Mouse (Mus musculus) liver, embryonic 13.5 days (tissue): ENCODE results near the gene Mast1. TPM values are rescaled to one million over a fixed set of nuclear protein-coding genes. Genes with fewer than 3 reads are reported as not detected.

Experiments
- ATAC-seq: fragments of 200-750 bp; cut with Nextera tagmentation; 2 replicates; pipeline ENCODE4 v1.8.0; 2017; ENCODE audit warnings: low read depth, mild to moderate bottlenecking, moderate number of reproducible peaks, moderate library complexity
- DNase-seq: peaks from one replicate; pipeline ENCODE4 v3.0.0; 2022
- H3K27ac ChIP-seq: fragments of 300-500 bp; sonication (generic); 2 replicates; pipeline ENCODE4 v1.5.1; 2015; ENCODE audit warnings: moderate library complexity, mild to moderate bottlenecking, inconsistent platforms
- H3K27me3 ChIP-seq: fragments of 300-500 bp; sonication (generic); 2 replicates; pipeline ENCODE4 v1.6.1; 2015; ENCODE audit warnings: mild to moderate bottlenecking, inconsistent platforms
- H3K36me3 ChIP-seq: fragments of 300-500 bp; sonication (generic); 2 replicates; pipeline ENCODE4 v1.6.1; 2015; ENCODE audit warnings: mild to moderate bottlenecking, inconsistent platforms
- H3K4me1 ChIP-seq: fragments of 300-500 bp; sonication (generic); replicated peaks from 2 replicates; pipeline ENCODE4 v1.6.1; 2015; ENCODE audit warnings: inconsistent platforms
- H3K4me2 ChIP-seq: fragments of 300-500 bp; sonication (generic); 2 replicates; pipeline ENCODE4 v1.6.1; 2015; ENCODE audit warnings: inconsistent platforms, mild to moderate bottlenecking, moderate library complexity
- H3K4me3 ChIP-seq: fragments of 300-500 bp; sonication (generic); replicated peaks from 2 replicates; pipeline ENCODE4 v1.5.1; 2015; ENCODE audit warnings: mild to moderate bottlenecking, inconsistent platforms
- H3K9ac ChIP-seq: fragments of 300-500 bp; sonication (generic); 2 replicates; pipeline ENCODE4 v1.6.1; 2015; ENCODE audit warnings: mild to moderate bottlenecking, inconsistent platforms
- H3K9me3 ChIP-seq: fragments of 300-500 bp; sonication (generic); replicated peaks from 2 replicates; pipeline ENCODE4 v1.6.1; 2016; ENCODE audit warnings: inconsistent platforms
- WGBS: fragments of 180-500 bp; shearing (Covaris S2); methylation state at CpG from one replicate; pipeline ENCODE4 v1.1.7; 2015; ENCODE audit not compliant: insufficient replicate concordance; 5-methylcytosine and 5-hydroxymethylcytosine counted together
- polyA plus RNA-seq: library from polyadenylated mRNA; unstranded; fragments of >200 nt; fragmentation: Nextera tagmentation; extraction: Ambion mirVana; gene quantifications from 2 replicates; pipeline ENCODE4 v1.2.1, GENCODE M21; 2015

The Mast1 gene
- polyA plus RNA-seq = 0.12 and 0.13 TPM in 2 replicates

DNA sequence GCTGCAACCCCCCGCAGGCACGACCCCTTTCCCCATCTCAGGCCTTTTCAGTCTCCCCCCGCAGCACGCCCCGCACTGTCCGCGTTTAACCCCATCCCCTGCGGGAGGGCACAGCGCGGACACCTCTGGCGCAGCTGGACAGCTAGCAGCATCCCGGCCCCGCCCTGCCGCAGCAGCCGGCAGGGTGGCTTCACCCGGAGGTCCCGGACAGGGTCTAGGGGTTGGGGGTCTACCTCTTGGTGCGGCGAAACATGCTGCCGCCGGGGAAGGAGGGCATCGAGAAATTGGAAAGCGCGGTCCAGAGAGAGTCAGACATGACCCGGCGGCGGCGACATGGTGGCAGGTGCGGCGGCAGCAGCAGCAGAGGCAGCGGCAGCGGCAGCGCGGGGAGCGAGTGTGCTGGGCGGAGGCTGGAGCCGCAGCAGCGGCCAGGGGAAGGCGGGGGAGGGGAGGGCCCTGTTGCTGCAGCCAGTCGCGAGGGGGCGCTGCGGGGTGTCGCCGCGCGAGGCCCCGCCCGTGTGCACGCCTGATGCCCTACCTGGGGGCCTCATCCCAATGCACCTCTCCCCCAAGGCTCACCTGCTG lies at the start of gene Mast1:
Mast1 (minus strand) TSS at position 398 of the 585 bp plus-strand sequence.
- ATAC-seq = peak; percentile 77
- Histone ChIP-seq H3K36me3 (no peaks in the 10 kb centered on the region), H3K4me1 (peaks cover 36% of the 10 kb centered on the region), H3K27ac (no peak within 1 kb of the TSS), H3K4me2 (peak within 1 kb of the TSS; percentile 72), H3K4me3 (peak within 1 kb of the TSS; percentile 53), H3K9me3 (no peaks in the 10 kb centered on the region), H3K9ac (peak within 1 kb of the TSS; percentile 47), H3K27me3 (peaks cover 97% of the 10 kb centered on the region)
- peak; percentile 49 for DNase-seq
- 2% methylated on average over 49 of the region's 50 CpGs for WGBS

DNA sequence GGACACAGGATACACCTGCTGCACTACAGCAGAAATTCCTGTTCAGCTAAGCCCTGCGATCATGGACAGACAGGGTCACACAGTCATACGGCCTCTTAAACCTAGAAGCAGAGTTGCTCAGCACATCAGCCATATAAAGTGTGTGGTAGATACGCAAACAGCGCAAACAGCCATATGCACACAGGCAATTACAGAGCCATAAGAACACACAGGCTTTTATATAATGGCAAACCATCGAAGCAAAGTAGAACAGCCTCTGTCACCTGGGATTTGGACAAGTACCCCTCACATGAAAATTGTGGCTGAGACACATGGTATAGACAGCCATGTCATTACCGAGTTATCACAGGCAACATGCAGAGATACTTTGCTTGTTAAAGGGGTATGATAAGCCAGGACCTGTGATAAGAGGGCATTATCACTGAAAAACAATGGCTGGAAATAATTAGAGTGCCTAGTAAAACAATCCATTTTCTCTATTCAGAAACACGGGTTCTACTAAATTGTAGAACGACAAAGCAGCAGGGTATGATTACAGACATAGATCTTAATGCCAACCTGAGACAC lies 49.3 kb upstream of the Mast1 start:
- WGBS = 24% methylated on average over 8 of the region's 8 CpGs
- Histone ChIP-seq H3K9ac (peak overlapping the region; percentile 80), H3K9me3 (no peaks in the 10 kb centered on the region), H3K4me1 (peaks cover 92% of the 10 kb centered on the region), H3K36me3 (no peaks in the 10 kb centered on the region), H3K4me2 (peak overlapping the region; percentile 100), H3K27me3 (no peaks in the 10 kb centered on the region), H3K4me3 (peak overlapping the region; percentile 67), H3K27ac (peak overlapping the region; percentile 82)
- no peak for ATAC-seq
- no peak for DNase-seq

DNA sequence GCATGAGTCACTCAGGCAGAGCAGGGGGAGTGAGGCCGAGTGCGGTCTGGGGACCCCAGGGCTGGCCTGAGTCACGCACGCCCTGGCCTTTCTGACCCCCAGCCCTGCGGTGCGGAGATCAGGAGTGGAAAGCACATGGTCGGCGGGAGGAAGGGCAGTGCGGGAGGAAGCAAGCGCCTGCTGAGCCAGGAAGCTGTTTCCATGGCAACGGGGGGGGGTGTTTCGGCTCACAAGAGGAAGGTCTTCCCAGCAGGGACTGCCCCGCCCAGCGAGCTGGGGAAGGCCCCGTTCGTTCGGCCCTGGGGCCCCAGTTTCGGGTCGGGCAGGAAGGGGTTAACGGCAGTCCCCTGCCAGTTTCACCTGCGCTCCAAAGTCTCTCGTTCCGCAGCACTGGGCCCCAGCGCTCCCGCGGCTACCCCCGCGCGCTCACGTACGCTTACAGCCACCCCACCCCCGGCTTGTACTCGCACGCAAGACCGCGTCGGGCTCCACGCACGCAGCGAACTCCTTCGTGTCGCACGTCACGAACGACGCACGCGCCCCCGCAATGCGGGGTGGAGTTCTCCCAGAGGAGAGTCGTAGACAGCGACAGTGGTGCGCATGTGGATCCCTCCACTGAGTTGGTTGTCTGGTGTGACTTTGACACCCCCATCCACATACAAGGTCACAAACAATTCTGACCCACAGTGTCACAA lies 48.7 kb upstream of the Mast1 start:
- H3K9ac ChIP-seq = peak overlapping the region; percentile 80
- H3K36me3 ChIP-seq = no peaks in the 10 kb centered on the region
- peak overlapping the region; percentile 82 for H3K27ac ChIP-seq
- ATAC-seq = peak; percentile 8
- peaks cover 93% of the 10 kb centered on the region for H3K4me1 ChIP-seq
- DNase-seq = peak; percentile 80
- no peaks in the 10 kb centered on the region for H3K9me3 ChIP-seq
- H3K27me3 ChIP-seq = no peaks in the 10 kb centered on the region
- peak overlapping the region; percentile 67 for H3K4me3 ChIP-seq
- H3K4me2 ChIP-seq = peak overlapping the region; percentile 100
- under 1% methylated on average over 53 of the region's 53 CpGs for WGBS

DNA sequence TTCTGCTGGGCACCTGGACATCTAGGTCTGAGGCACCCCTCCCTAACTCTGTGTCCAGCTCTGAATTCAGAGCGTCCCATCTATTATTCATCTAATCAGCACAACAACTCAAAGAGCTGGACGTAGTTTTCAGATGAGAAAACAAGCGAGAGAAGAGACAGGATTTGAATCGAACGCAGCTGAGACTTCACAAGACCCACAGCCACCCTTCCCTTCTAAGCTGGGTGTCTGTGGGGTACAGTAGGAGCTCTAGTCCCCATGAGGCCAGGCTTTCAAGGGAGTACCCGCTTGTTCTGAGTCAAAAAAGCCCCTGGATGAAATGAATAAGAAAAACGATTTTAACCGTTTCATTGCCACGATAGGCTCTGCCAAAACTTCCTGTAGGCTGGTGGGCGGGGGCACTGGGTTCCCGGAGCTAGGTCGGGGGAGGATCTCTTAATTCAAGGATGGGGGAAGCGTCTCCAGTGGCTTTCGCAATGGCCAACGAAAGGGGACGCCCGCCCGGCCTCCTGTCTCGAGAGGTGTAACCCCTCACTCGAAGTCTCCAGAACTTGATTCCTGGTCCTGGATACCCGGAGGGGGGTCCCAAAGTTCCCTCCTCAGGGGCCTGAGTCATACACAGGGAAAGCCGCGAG lies 48.0 kb upstream of the Mast1 start:
- ATAC-seq (no peak), DNase-seq (no peak)
- Histone ChIP-seq H3K27ac (peak overlapping the region; percentile 82), H3K4me2 (peak overlapping the region; percentile 100), H3K27me3 (no peaks in the 10 kb centered on the region), H3K36me3 (no peaks in the 10 kb centered on the region), H3K4me3 (peak overlapping the region; percentile 67), H3K9ac (peak overlapping the region; percentile 80), H3K9me3 (no peaks in the 10 kb centered on the region), H3K4me1 (peaks cover 95% of the 10 kb centered on the region)
- 2% methylated on average over 23 of the region's 23 CpGs for WGBS

DNA sequence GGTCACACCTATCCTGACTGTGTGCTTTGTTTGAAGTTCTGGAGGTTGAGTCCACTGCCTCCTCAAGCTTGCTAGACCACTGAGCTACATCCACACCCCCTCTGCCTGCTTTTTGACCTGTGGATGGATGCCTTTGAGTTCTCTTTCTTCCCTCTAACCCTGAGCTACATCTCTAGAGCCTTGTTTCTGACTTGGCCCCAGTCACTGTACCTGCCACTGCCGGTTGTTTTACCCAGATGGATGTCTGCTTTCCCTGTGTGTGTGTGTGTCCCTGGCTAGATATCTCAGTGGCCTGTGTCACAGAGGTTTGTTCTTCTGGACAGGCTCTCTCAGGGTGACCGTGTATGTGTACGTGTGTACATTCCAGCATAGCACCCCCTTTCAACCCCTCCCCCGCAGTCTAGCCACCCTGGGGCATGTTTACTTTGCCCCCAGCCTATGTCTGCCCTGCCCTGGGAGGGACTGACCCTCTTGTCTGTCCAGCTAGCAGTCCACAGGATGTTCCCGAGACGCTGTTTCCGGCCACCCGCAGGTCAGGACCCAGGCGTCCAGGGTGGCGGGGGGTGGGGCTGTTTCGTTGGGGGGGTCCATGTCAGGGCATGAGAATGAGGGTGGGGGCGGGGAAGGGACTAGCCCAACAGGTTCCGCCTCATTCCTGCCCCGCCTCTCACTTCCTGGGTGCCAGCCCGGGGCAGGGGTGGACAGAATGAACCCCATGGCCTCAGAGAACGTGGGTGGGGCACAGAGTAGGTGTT lies 47.3 kb upstream of the Mast1 start:
- DNase-seq (no peak), ATAC-seq (peak; percentile 21)
- Histone ChIP-seq H3K27me3 (no peaks in the 10 kb centered on the region), H3K9me3 (no peaks in the 10 kb centered on the region), H3K4me2 (peak overlapping the region; percentile 100), H3K4me1 (peaks cover 100% of the 10 kb centered on the region), H3K36me3 (no peaks in the 10 kb centered on the region), H3K27ac (peak overlapping the region; percentile 82), H3K9ac (peak overlapping the region; percentile 80), H3K4me3 (peak overlapping the region; percentile 67)
- 19% methylated on average over 16 of the region's 16 CpGs for WGBS

DNA sequence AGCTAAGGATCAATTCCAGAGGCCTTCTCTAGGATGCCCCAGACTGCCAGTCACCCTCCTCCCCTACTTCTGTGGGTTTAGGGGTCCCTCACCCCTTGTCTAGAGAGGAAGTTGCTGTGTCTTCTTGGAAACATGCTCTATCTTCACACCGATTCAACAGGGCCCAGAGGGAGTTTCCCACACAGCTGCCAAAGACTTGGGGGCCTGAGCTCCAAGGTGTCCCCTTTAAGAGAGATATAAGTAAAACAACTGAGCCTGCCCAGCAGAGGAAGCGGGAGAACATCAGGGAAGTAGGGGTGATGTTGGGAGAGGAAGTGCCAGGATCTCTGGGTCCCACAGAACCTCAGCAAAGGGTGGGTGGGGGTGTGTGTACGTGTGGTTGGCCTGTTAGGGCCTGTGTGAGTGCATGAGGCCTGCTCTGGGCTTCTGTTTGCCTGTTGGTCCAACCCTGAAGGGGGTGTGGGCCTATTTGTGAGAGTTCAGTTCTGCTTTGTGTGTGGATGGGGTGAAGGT lies 45.4 kb upstream of the Mast1 start:
- 37% methylated on average over 3 of the region's 3 CpGs for WGBS
- Histone ChIP-seq H3K4me2 (no peak overlapping the region), H3K4me1 (peaks cover 100% of the 10 kb centered on the region), H3K4me3 (no peak overlapping the region), H3K9ac (peak overlapping the region; percentile 41), H3K27me3 (no peaks in the 10 kb centered on the region), H3K27ac (peak overlapping the region; percentile 99), H3K9me3 (no peaks in the 10 kb centered on the region), H3K36me3 (no peaks in the 10 kb centered on the region)
- DNase-seq = no peak
- no peak for ATAC-seq

DNA sequence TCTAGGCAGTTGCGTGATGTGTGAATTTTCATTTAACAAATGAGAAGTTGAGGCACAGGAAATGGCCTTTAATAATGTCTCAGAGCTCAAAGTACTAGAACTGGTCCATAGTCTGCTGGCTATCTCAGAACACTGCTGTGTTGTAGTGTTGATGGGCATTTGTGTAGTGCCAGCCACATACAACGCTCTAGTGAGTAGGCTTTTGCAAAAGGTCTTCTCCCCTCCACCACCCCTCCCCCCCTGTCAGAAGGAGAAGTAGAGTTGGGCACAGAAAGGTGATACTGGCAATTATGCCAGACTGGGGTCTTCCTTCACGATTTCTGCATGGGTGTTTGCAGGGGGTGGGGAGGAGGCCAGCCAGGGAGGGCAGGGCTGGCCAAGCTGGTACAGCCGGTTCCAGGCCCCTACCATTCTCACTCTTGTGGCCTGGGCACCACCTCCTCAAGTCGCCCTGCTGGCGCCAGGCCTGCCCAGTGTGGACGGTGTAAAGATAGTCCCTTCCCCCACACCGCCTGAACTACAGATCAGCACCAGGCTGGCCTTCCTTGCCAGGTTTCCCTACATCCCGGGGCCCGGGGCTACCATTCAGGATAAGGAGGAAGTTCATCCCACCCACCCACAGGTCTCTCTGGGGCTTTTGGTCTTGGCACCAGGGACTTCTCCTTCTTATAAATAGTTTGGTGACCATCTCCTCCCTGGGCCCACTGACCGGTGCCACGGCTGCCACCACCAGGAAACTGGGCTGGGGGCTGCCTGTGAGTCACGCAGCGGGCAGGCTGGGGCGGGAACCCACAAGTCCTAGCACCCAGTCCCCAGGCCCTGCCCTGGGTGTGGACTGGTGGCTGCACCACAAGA lies 44.7 kb upstream of the Mast1 start:
- Histone ChIP-seq H3K27ac (peak overlapping the region; percentile 99), H3K36me3 (no peaks in the 10 kb centered on the region), H3K4me2 (no peak overlapping the region), H3K4me3 (no peak overlapping the region), H3K27me3 (no peaks in the 10 kb centered on the region), H3K9ac (peak overlapping the region; percentile 41), H3K9me3 (no peaks in the 10 kb centered on the region), H3K4me1 (peaks cover 100% of the 10 kb centered on the region)
- ATAC-seq (no peak), DNase-seq (no peak)
- 52% methylated on average over 15 of the region's 15 CpGs for WGBS

DNA sequence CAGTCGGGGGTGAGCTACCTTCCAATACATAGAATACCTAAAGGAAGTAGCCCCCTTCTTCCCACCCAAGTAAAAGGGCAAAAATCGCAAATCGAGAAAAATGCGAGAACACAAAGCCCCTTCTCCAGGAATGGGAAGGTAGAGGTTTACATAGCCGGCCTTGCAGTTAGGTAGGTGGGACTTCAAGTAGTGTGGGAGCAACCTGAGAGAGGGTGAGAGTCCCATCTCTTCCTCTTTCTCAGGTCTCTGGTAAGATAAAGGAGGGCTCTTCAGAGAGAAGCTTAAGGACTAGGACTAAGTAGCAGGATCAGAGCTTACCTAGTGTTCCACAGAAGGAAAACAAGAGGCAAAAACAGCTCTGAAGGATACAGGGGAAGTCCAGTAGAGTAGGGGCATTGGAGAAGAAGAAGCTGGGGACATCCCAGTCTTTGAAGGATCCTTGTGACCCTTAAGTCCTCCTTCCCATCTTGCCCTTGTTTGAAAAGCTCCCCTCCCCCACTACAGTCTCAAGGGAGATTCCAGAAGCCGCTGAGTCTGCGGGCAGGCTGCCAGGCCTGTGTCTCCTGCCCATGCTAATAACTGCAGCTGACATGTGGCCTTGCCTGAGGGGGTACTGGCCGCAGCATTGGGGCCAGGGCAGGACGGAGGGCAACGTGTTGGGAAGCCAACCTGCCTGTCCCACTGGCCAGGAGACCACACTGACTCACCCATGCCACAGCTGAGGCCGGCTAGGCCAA lies 43.6 kb upstream of the Mast1 start:
- Histone ChIP-seq H3K9me3 (no peaks in the 10 kb centered on the region), H3K4me2 (peak overlapping the region; percentile 99), H3K27ac (peak overlapping the region; percentile 99), H3K4me1 (peaks cover 99% of the 10 kb centered on the region), H3K4me3 (peak overlapping the region; percentile 76; the same call in 1 of the 2 replicates), H3K9ac (peak overlapping the region; percentile 96; the same call in 1 of the 2 replicates), H3K36me3 (no peaks in the 10 kb centered on the region), H3K27me3 (no peaks in the 10 kb centered on the region)
- no peak for ATAC-seq
- DNase-seq = no peak
- WGBS = 50% methylated on average over 11 of the region's 11 CpGs

DNA sequence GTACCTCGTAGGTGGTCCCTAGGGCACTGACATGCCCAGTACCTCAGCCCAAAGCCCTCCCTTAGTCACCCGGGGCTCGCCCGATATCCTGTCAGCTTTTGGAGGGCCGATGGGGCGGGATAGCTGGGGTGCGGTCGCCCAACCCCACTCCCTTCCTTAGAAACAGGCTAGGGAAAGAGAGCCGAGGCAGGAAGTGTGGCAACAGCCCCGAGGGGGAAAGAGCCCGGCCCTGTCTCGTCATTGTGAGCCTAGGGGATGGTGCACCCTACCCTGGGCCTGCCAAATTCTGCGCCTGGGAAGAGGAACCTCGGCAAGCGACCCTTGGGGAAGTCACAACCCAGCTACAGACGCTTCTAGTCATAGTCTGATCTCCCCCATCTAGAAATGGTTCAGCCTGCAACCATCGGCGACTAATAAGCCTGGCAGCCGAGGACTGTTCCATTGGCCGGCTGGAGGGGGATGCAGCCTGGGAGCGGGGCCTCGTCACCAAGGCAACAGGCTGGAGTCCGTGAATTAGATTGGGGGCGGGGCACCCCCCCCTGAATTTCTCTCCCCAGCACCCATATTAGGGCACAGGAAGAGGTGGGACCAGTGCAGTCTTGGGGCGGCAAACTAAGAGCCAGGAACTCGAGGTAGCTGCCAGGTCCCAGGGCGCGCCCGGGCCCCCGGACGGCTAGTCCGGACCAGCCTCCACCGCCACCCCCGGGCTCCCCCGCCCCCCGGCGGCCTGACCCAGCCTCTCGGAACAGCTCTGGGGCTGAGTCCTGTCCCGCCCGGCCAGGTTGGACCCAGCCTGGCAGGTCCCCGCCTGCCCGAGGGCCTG lies 42.7 kb upstream of the Mast1 start:
- H3K4me2 ChIP-seq = peak overlapping the region; percentile 99
- WGBS = 5% methylated on average over 38 of the region's 42 CpGs
- peak overlapping the region; percentile 76 for H3K4me3 ChIP-seq
- H3K36me3 ChIP-seq = peaks cover 5% of the 10 kb centered on the region
- H3K27ac ChIP-seq = peak overlapping the region; percentile 99
- peak; percentile 29 for ATAC-seq
- peaks cover 99% of the 10 kb centered on the region for H3K4me1 ChIP-seq
- peak; percentile 87 for DNase-seq
- no peaks in the 10 kb centered on the region for H3K27me3 ChIP-seq
- no peaks in the 10 kb centered on the region for H3K9me3 ChIP-seq
- H3K9ac ChIP-seq = peak overlapping the region; percentile 96
